Mouse (Mus musculus) bone marrow macrophage, adult 2 months (primary cell): ENCODE results near the gene Ccdc151. TPM values are rescaled to one million over a fixed set of nuclear protein-coding genes. Genes with fewer than 3 reads are reported as not detected.
A peak's percentile ranks its signal among the peaks of the same experiment; 100 is the strongest.

Experiments used
- H3K27ac ChIP-seq: 2 replicates; pipeline ENCODE4 v1.5.1; 2012; ENCODE audit warnings: low read depth, low read length; ENCODE audit not compliant: insufficient read depth
- H3K4me1 ChIP-seq: 2 replicates; pipeline ENCODE4 v1.6.1; 2012; ENCODE audit warnings: low read length; ENCODE audit not compliant: control insufficient read depth, insufficient read depth
- H3K4me3 ChIP-seq: 2 replicates; pipeline ENCODE4 v1.5.1; 2012; ENCODE audit warnings: mild to moderate bottlenecking, low read length, moderate library complexity; ENCODE audit not compliant: insufficient read depth
- CTCF ChIP-seq: IDR thresholded peaks from 2 replicates; pipeline ENCODE4 v1.5.1; 2012; ENCODE audit warnings: low read depth, mild to moderate bottlenecking, low read length, moderate library complexity
- POLR2A ChIP-seq: IDR thresholded peaks from 2 replicates; pipeline ENCODE4 v1.6.1; 2012; ENCODE audit warnings: mild to moderate bottlenecking, low read depth, low read length, borderline replicate concordance
- polyA plus RNA-seq: library from polyadenylated mRNA; stranded (reverse); fragments of >200 nt; gene quantifications from 2 replicates; pipeline ENCODE4 v1.2.4, GENCODE M21; 2012; ENCODE audit not compliant: missing spikeins, insufficient read depth, insufficient read length

Gene Ccdc151
- polyA plus RNA-seq, 1 experiment: not detected

GRCm38 (mm10) chr9:21977972-21978371 lies 24.5 kb downstream of the Ccdc151 start:
- no peak for TF ChIP-seq POLR2A
- peak; percentile 62 for TF ChIP-seq CTCF
- H3K27ac ChIP-seq: no peak overlapping the region
- H3K4me1 ChIP-seq: no peaks in the 10 kb centered on the region
- H3K4me3 ChIP-seq: no peak overlapping the region

- Histone ChIP-seq H3K4me3 (no peak overlapping the region), H3K27ac (no peak overlapping the region), H3K4me1 (no peaks in the 10 kb centered on the region)
- TF ChIP-seq CTCF (no peak), POLR2A (no peak)
Observed at GRCm38 (mm10) chr9:21977331-21977730, 25.1 kb downstream of the Ccdc151 start.

GRCm38 (mm10) chr9:21976626-21977175 lies 25.7 kb downstream of the Ccdc151 start:
- TF ChIP-seq CTCF (no peak), POLR2A (no peak)
- Histone ChIP-seq H3K27ac (no peak overlapping the region), H3K4me3 (no peak overlapping the region)

GRCm38 (mm10) chr9:21969304-21969703 lies 33.1 kb downstream of the Ccdc151 start:
- no peak overlapping the region for H3K27ac ChIP-seq
- TF ChIP-seq CTCF: no peak
- no peak for TF ChIP-seq POLR2A
- no peak overlapping the region for H3K4me3 ChIP-seq
- H3K4me1 ChIP-seq: peaks cover 6% of the 10 kb centered on the region

More at GRCm38 (mm10) chr9:21976626-21977175, 25.7 kb downstream of the Ccdc151 start:
- no peaks in the 10 kb centered on the region for H3K4me1 ChIP-seq

- Histone ChIP-seq H3K4me1 (peaks cover 6% of the 10 kb centered on the region), H3K4me3 (no peak overlapping the region), H3K27ac (no peak overlapping the region)
- TF ChIP-seq CTCF (no peak), POLR2A (no peak)
Observed at GRCm38 (mm10) chr9:21968883-21969282, 33.6 kb downstream of the Ccdc151 start.

- TF ChIP-seq POLR2A (no peak), CTCF (no peak)
- peak within 1 kb of the TSS; percentile 55 for H3K4me3 ChIP-seq
- H3K4me1 ChIP-seq: peaks cover 3% of the 10 kb centered on the region; the same call in 1 of the 2 replicates
- H3K27ac ChIP-seq: no peak within 1 kb of the TSS
Observed at GRCm38 (mm10) chr9:21963417-21963816, 39.0 kb downstream of the Ccdc151 start, which contains the start of gene Epor. Gene Epor (minus strand): TSS chr9:21963506.

- Histone ChIP-seq H3K4me3 (peak overlapping the region; percentile 55), H3K27ac (no peak overlapping the region), H3K4me1 (peaks cover 3% of the 10 kb centered on the region; the same call in 1 of the 2 replicates)
- no peak for TF ChIP-seq CTCF
- no peak for TF ChIP-seq POLR2A
Observed at GRCm38 (mm10) chr9:21962416-21963059, 39.9 kb downstream of the Ccdc151 start.

- H3K27ac ChIP-seq: no peak overlapping the region
- H3K4me3 ChIP-seq: peak overlapping the region; percentile 55
Observed at GRCm38 (mm10) chr9:21962010-21962409, 40.4 kb downstream of the Ccdc151 start.

GRCm38 (mm10) chr9:21961366-21961980 lies 41.0 kb downstream of the Ccdc151 start:
- H3K4me3 ChIP-seq: peak overlapping the region; percentile 55
- TF ChIP-seq CTCF (no peak), POLR2A (no peak)
- H3K27ac ChIP-seq: no peak overlapping the region
- H3K4me1 ChIP-seq: peaks cover 3% of the 10 kb centered on the region; the same call in 1 of the 2 replicates

More at GRCm38 (mm10) chr9:21962010-21962409, 40.4 kb downstream of the Ccdc151 start:
- no peak for TF ChIP-seq POLR2A
- no peak for TF ChIP-seq CTCF
- peaks cover 3% of the 10 kb centered on the region; the same call in 1 of the 2 replicates for H3K4me1 ChIP-seq
